In the genomic region with DNA sequence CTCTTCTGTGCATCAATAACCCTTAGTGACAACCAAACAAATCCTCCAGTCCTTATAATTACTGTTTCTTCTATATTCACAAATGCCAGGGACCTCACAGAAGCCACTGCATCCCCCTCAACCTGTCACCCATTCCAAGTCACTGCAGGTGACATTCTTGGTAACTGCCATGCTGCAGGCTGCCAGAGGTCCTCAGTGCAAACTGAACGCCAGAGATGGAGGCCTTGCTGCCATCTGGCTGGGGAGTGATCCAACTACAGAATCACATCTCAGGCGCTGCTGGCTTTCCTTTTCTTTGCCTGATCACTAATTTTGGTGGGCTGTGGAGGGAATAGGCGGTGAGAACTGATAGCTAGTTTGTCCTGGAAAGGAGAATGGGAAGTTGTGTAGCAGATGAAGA, we compare ENCODE assay signal across 33 mouse cellular contexts.
DNase-seq lines count a peak whose midpoint lies in the region; ATAC-seq lines count a peak whose summit lies in the region.
"Had no signal": no experiment of that assay in that cellular context is flagged by ENCODE, and none has a peak within 500 bp of the region (broad histone marks: within the 10 kb centered on the region; RNA-seq: fewer than 3 reads in every experiment).

No protein-coding gene starts in this region.

- no peak overlapping the region for H3K4me3 ChIP-seq in hindbrain, embryonic 16.5 days (ENCODE audit: low read length)
- no peak overlapping the region for H3K4me3 ChIP-seq in hindbrain, embryonic 12.5 days
- H3K4me3 ChIP-seq: embryonic facial prominence, embryonic 12.5 days; heart, adult 2 months; heart, embryonic 13.5 days; hindbrain, embryonic 13.5 days; limb, embryonic 10.5 days; liver, embryonic 15.5 days; lung, embryonic 15.5 days; megakaryocyte, embryonic 14.5 days; neural tube, embryonic 13.5 days; stomach, embryonic 15.5 days had no signal

- H3K9ac ChIP-seq in hindbrain, embryonic 16.5 days (ENCODE audit: low read depth, low read length), result no peak overlapping the region
- no peak overlapping the region for H3K9ac ChIP-seq in hindbrain, embryonic 12.5 days
- H3K9ac ChIP-seq: embryonic facial prominence, embryonic 12.5 days; heart, embryonic 13.5 days; hindbrain, embryonic 13.5 days; liver, embryonic 15.5 days; lung, embryonic 15.5 days; neural tube, embryonic 13.5 days; stomach, embryonic 15.5 days had no signal

- peak; percentile 23 for DNase-seq in brain, adult 2 months (ENCODE audit: low read depth, low spot score)
- DNase-seq in cerebellum, adult 11-12 months, result peak; percentile 11
- peak; percentile 90 to 93 for DNase-seq in cerebellum, postnatal 10 days
- DNase-seq in right cerebral cortex, postnatal 14 days, result no peak
- DNase-seq in spleen, postnatal 10 days (ENCODE audit: low spot score in 2 of 2), result no peak
- DNase-seq: adrenal gland, adult 2 months; B cell, adult 2 months; gastrocnemius, postnatal 36 days; heart, adult 2 months; heart, postnatal 14 days; kidney, adult 9 months; kidney, postnatal 14 days; layer of hippocampus, adult 9-11 months; liver; lung, postnatal 36 days; midbrain, embryonic 14.5 days; retina, postnatal 1 day; right cerebral cortex, postnatal 4 days; thymus, postnatal 25 days had no signal

- no peak overlapping the region for H3K27ac ChIP-seq in hindbrain, embryonic 16.5 days (ENCODE audit: low read depth, low read length)
- no peak overlapping the region for H3K27ac ChIP-seq in hindbrain, embryonic 12.5 days
- H3K27ac ChIP-seq: embryonic facial prominence, embryonic 12.5 days; heart, adult 2 months; heart, embryonic 13.5 days; hindbrain, embryonic 13.5 days; limb, embryonic 10.5 days; liver, embryonic 15.5 days; lung, embryonic 15.5 days; neural tube, embryonic 13.5 days; stomach, embryonic 15.5 days had no signal

- no peak overlapping the region for H3K4me2 ChIP-seq in hindbrain, embryonic 16.5 days (ENCODE audit: low read length)
- H3K4me2 ChIP-seq in hindbrain, embryonic 12.5 days (replicated peaks), result no peak overlapping the region
- H3K4me2 ChIP-seq: embryonic facial prominence, embryonic 12.5 days; heart, embryonic 13.5 days; hindbrain, embryonic 13.5 days; liver, embryonic 15.5 days; lung, embryonic 15.5 days; neural tube, embryonic 13.5 days; stomach, embryonic 15.5 days had no signal

- H3K36me3 ChIP-seq in hindbrain, embryonic 16.5 days (ENCODE audit: control insufficient read depth, insufficient read depth, low read length), result no peaks in the 10 kb centered on the region
- H3K36me3 ChIP-seq in hindbrain, embryonic 12.5 days, result no peaks in the 10 kb centered on the region
- H3K36me3 ChIP-seq: embryonic facial prominence, embryonic 12.5 days; G1E; heart, embryonic 13.5 days; hindbrain, embryonic 13.5 days; limb, embryonic 10.5 days; liver, embryonic 15.5 days; lung, embryonic 15.5 days; neural tube, embryonic 13.5 days; stomach, embryonic 15.5 days had no signal

- no peaks in the 10 kb centered on the region for H3K9me3 ChIP-seq in hindbrain, embryonic 16.5 days (ENCODE audit: control insufficient read depth, low read length)
- no peaks in the 10 kb centered on the region for H3K9me3 ChIP-seq in hindbrain, embryonic 12.5 days (replicated peaks)
- H3K9me3 ChIP-seq: embryonic facial prominence, embryonic 12.5 days; G1E; heart, embryonic 13.5 days; hindbrain, embryonic 13.5 days; limb, embryonic 10.5 days; liver, embryonic 15.5 days; lung, embryonic 15.5 days; megakaryocyte, embryonic 14.5 days; neural tube, embryonic 13.5 days; stomach, embryonic 15.5 days had no signal

- peak; percentile 71; the same call in 1 of the 2 replicates for ATAC-seq in hindbrain, embryonic 16.5 days
- no peak for ATAC-seq in hindbrain, embryonic 12.5 days (ENCODE audit: low FRiP score)
- ATAC-seq: Patski had no signal

- no peaks in the 10 kb centered on the region for H3K4me1 ChIP-seq in hindbrain, embryonic 16.5 days (ENCODE audit: control insufficient read depth, insufficient read depth, low read depth, low read length)
- no peaks in the 10 kb centered on the region for H3K4me1 ChIP-seq in hindbrain, embryonic 12.5 days
- H3K4me1 ChIP-seq: heart, embryonic 13.5 days; limb, embryonic 10.5 days; liver, embryonic 15.5 days; lung, embryonic 15.5 days; megakaryocyte, embryonic 14.5 days; stomach, embryonic 15.5 days had no signal

- no peaks in the 10 kb centered on the region for H3K27me3 ChIP-seq in hindbrain, embryonic 16.5 days (replicated peaks; ENCODE audit: control insufficient read depth, insufficient read depth, low read length)
- H3K27me3 ChIP-seq in hindbrain, embryonic 12.5 days, result no peaks in the 10 kb centered on the region
- H3K27me3 ChIP-seq: CH12.LX; embryonic facial prominence, embryonic 12.5 days; heart, embryonic 13.5 days; hindbrain, embryonic 13.5 days; liver, embryonic 15.5 days; lung, embryonic 15.5 days; megakaryocyte, embryonic 14.5 days; neural tube, embryonic 13.5 days; stomach, embryonic 15.5 days had no signal

- 64% methylated on average over 3 of the region's 3 CpGs for WGBS in hindbrain, embryonic 16.5 days
- 76% methylated on average over 3 of the region's 3 CpGs for WGBS in hindbrain, embryonic 12.5 days

Comparison
In these comparisons a context has a peak if more than half of its experiments do, and no peak if none do; other contexts are left out.
1. DNase-seq: peak in brain, adult 2 months (single experiment), cerebellum, adult 11-12 months (single experiment) and cerebellum, postnatal 10 days (2 of 2); none in right cerebral cortex, postnatal 14 days (single experiment) and spleen, postnatal 10 days (0 of 2).